Mouse (Mus musculus) heart, embryonic 10.5 days (tissue): ENCODE data around the gene Slc35a3. TPM values are rescaled to one million over a fixed set of nuclear protein-coding genes. Genes with fewer than 3 reads are reported as not detected.

Experiments
- DNase-seq: peaks from one replicate; pipeline ENCODE4 v3.0.0-alpha.2; 2017; ENCODE audit warnings: low spot score
- H3K27ac ChIP-seq: fragments of 300-500 bp; sonication (generic); 2 replicates; pipeline ENCODE4 v1.5.1; 2016; ENCODE audit warnings: mild to moderate bottlenecking
- H3K27me3 ChIP-seq: fragments of 300-500 bp; sonication (generic); 2 replicates; pipeline ENCODE4 v1.6.1; 2016; ENCODE audit warnings: mild to moderate bottlenecking; ENCODE audit not compliant: poor library complexity, insufficient read depth, severe bottlenecking
- H3K36me3 ChIP-seq: fragments of 300-500 bp; sonication (generic); 2 replicates; pipeline ENCODE4 v1.6.1; 2016; ENCODE audit warnings: mild to moderate bottlenecking, moderate library complexity
- H3K4me1 ChIP-seq: fragments of 300-500 bp; sonication (generic); 2 replicates; pipeline ENCODE4 v1.6.1; 2016; ENCODE audit warnings: mild to moderate bottlenecking
- H3K4me3 ChIP-seq: fragments of 300-500 bp; sonication (generic); 2 replicates; pipeline ENCODE4 v1.5.1; 2016; ENCODE audit warnings: mild to moderate bottlenecking, moderate library complexity
- H3K9me3 ChIP-seq: fragments of 300-500 bp; sonication (generic); 2 replicates; pipeline ENCODE4 v1.6.1; 2016; ENCODE audit warnings: mild to moderate bottlenecking, moderate library complexity
- WGBS: fragments of 180-500 bp; shearing (Covaris S2); methylation state at CpG from one replicate; pipeline ENCODE4 v1.1.7; 2016; 5-methylcytosine and 5-hydroxymethylcytosine counted together
- polyA plus RNA-seq: library from polyadenylated mRNA; unstranded; fragments of >200 nt; fragmentation: Nextera tagmentation; extraction: Ambion mirVana; gene quantifications from 2 replicates; pipeline ENCODE4 v1.2.1, GENCODE M21; 2016

Slc35a3 gene
- polyA plus RNA-seq, 1 experiment from 2014 or later, result 12.0 TPM

GRCm38 (mm10) chr3:116620636-116621370, 91.8 kb downstream of the Slc35a3 start:
- WGBS, result 86% methylated on average over 7 of the region's 7 CpGs
- peaks cover 54% of the 10 kb centered on the region for H3K36me3 ChIP-seq

More at GRCm38 (mm10) chr3:116620636-116621370, 91.8 kb downstream of the Slc35a3 start:
- H3K4me3 ChIP-seq, result no peak overlapping the region
- H3K27me3 ChIP-seq, result no peaks in the 10 kb centered on the region
- no peaks in the 10 kb centered on the region for H3K4me1 ChIP-seq
- H3K9me3 ChIP-seq, result no peaks in the 10 kb centered on the region
- no peak for DNase-seq
- H3K27ac ChIP-seq, result no peak overlapping the region

Other genes with a start within 250 kb of the Slc35a3 start
- 83.6 and 92.1 TPM in 2 replicates for gene Rtca, start 204.6 kb downstream of the Slc35a3 start, polyA plus RNA-seq
- gene Dbt, start 199.8 kb downstream of the Slc35a3 start, polyA plus RNA-seq, result 23.7 and 27.0 TPM in 2 replicates
- gene Lrrc39, start 149.9 kb downstream of the Slc35a3 start, polyA plus RNA-seq, result 23.1 and 37.4 TPM in 2 replicates
- 21.7 and 21.9 TPM in 2 replicates for gene Sass6, start 117.8 kb downstream of the Slc35a3 start, polyA plus RNA-seq
- 18.6 and 24.8 TPM in 2 replicates for gene Trmt13, start 98.2 kb downstream of the Slc35a3 start, polyA plus RNA-seq
- 72.3 and 73.9 TPM in 2 replicates for gene Mfsd14a, start 50.2 kb downstream of the Slc35a3 start, polyA plus RNA-seq
- gene Gm43191, start 31.6 kb downstream of the Slc35a3 start, polyA plus RNA-seq, result 0.59 TPM in 1 of 2 replicates, not detected in the other
- 30.7 and 47.2 TPM in 2 replicates for gene Agl, start 95.3 kb upstream of the Slc35a3 start, polyA plus RNA-seq
- 24.8 and 32.7 TPM in 2 replicates for gene Frrs1, start 146.6 kb upstream of the Slc35a3 start, polyA plus RNA-seq